Mouse (Mus musculus): ENCODE results near the gene Gm6525. TPM values are rescaled to one million over a fixed set of nuclear protein-coding genes. Genes with fewer than 3 reads are reported as not detected.

The Gm6525 gene
- polyA plus RNA-seq, 1 experiment from 2014 or later, result 0.50 TPM

- peaks cover 11% of the 10 kb centered on the region for H3K4me1 ChIP-seq (ENCODE audit: control insufficient read depth, insufficient read depth, low read length)
- H3K4me2 ChIP-seq (ENCODE audit: low read depth, low read length), result no peak overlapping the region
- no peaks in the 10 kb centered on the region for H3K9me3 ChIP-seq (ENCODE audit: control insufficient read depth, low read length)
- H3K4me3 ChIP-seq (ENCODE audit: low read depth, low read length), result no peak overlapping the region
- peaks cover 6% of the 10 kb centered on the region; the same call in 1 of the 2 replicates for H3K36me3 ChIP-seq (ENCODE audit: control insufficient read depth, insufficient read depth, low read length)
- no peak overlapping the region for H3K9ac ChIP-seq (ENCODE audit: low read depth, low read length)
- H3K27ac ChIP-seq (replicated peaks; ENCODE audit: low read depth, low read length), result no peak overlapping the region
- H3K27me3 ChIP-seq (replicated peaks; ENCODE audit: control insufficient read depth, insufficient read depth, low read length), result no peaks in the 10 kb centered on the region
- WGBS, result 84% methylated on average over 7 of the region's 7 CpGs
- no peak for ATAC-seq (ENCODE audit: low read depth)
- no peak for DNase-seq (ENCODE audit: low spot score)
Measured at GRCm38 (mm10) chr3:84211340-84211875, 37.5 kb downstream of the Gm6525 start.

DNA sequence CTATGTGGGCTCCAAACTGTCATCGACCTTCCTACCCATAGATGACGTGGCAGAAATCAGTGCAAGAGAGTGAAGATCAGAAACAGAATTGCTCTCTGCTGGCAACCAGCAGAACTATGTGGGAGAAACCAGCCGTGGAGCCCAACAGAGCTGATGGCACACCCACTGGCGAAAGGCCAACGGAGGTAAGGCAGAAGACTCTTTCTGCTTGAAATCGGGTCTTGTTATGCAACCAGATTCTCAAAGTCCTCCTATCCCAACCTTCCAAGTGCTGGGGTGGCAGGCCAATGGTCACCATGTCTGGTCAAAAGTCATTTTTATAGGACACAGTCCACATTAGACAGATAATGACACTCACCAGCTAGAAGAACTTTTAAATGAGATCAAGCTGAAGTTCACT, 40.6 kb downstream of the Gm6525 start:
- no peak for ATAC-seq (ENCODE audit: low read depth)
- Histone ChIP-seq H3K4me1 (ENCODE audit: control insufficient read depth, insufficient read depth, low read length) (peaks cover 36% of the 10 kb centered on the region), H3K9me3 (ENCODE audit: control insufficient read depth, low read length) (no peaks in the 10 kb centered on the region), H3K4me3 (ENCODE audit: low read depth, low read length) (no peak overlapping the region), H3K4me2 (ENCODE audit: low read depth, low read length) (no peak overlapping the region), H3K36me3 (ENCODE audit: control insufficient read depth, insufficient read depth, low read length) (no peaks in the 10 kb centered on the region), H3K27ac (replicated peaks; ENCODE audit: low read depth, low read length) (no peak overlapping the region), H3K27me3 (replicated peaks; ENCODE audit: control insufficient read depth, insufficient read depth, low read length) (no peaks in the 10 kb centered on the region), H3K9ac (ENCODE audit: low read depth, low read length) (no peak overlapping the region)
- no peak for DNase-seq (ENCODE audit: low spot score)
- 72% methylated on average over 6 of the region's 6 CpGs for WGBS

DNA sequence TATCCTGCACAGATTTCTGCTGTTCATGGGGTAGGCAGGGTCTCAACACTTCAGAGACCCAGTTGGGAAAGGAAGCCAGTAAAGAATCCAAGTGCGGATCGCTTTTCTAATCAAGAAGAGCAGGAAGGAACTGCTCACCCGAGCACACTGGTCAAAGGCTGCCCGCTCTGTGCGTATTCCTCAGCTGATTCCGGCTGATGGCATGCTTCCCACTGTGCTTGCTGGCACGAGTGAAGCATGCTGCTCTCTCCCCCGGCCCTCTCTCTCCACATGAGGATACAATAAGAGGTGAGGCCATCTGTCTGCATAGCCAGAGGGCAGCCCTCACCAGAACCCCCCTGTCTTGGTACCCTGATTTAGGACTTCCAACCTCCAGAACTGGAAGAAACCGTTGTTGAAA, 41.3 kb downstream of the Gm6525 start:
- H3K9ac ChIP-seq (ENCODE audit: low read depth, low read length), result no peak overlapping the region
- no peaks in the 10 kb centered on the region for H3K36me3 ChIP-seq (ENCODE audit: control insufficient read depth, insufficient read depth, low read length)
- peaks cover 43% of the 10 kb centered on the region for H3K4me1 ChIP-seq (ENCODE audit: control insufficient read depth, insufficient read depth, low read length)
- no peak overlapping the region for H3K4me3 ChIP-seq (ENCODE audit: low read depth, low read length)
- no peaks in the 10 kb centered on the region for H3K9me3 ChIP-seq (ENCODE audit: control insufficient read depth, low read length)
- ATAC-seq (ENCODE audit: low read depth) (no peak), DNase-seq (ENCODE audit: low spot score) (no peak)
- H3K4me2 ChIP-seq (ENCODE audit: low read depth, low read length), result no peak overlapping the region
- no peak overlapping the region for H3K27ac ChIP-seq (replicated peaks; ENCODE audit: low read depth, low read length)
- H3K27me3 ChIP-seq (replicated peaks; ENCODE audit: control insufficient read depth, insufficient read depth, low read length), result no peaks in the 10 kb centered on the region
- 55% methylated on average over 9 of the region's 9 CpGs for WGBS

DNA sequence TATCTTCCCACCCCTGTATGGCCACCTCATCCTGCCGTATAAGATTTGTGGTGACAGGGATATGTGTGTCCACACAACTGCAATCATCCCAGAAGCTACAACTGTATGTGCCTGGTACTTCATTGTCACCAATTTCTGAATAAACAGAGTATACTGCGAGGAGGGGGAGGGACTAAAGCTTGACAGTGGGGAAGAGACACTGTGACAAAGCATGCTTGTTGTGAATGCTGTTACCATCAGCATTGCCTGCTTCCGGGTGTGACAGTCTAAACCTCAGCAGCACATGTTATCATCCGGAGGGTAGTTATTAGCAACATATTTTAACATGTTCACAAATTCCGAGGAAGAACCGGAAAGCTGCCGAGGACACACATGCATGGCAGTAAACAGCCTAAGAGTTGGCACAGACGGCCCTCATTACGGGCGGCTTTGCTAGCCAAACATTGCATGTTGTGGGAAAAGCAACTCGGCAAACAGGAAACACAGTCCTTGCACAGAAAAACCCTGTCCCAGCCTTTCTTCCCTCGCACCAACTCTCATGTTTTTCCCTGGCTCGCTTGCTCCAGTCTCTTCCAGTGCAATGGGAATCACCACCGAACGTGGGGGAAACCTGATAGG, 41.9 kb downstream of the Gm6525 start:
- H3K9ac ChIP-seq (ENCODE audit: low read depth, low read length), result no peak overlapping the region
- no peaks in the 10 kb centered on the region for H3K36me3 ChIP-seq (ENCODE audit: control insufficient read depth, insufficient read depth, low read length)
- ATAC-seq (ENCODE audit: low read depth), result 0 out of 2 replicates have a peak, but pooled peaks have one; percentile 16
- no peaks in the 10 kb centered on the region for H3K27me3 ChIP-seq (replicated peaks; ENCODE audit: control insufficient read depth, insufficient read depth, low read length)
- H3K27ac ChIP-seq (replicated peaks; ENCODE audit: low read depth, low read length), result peak overlapping the region; percentile 42; the same call in 1 of the 2 replicates
- peak; percentile 52 for DNase-seq (ENCODE audit: low spot score)
- no peak overlapping the region for H3K4me3 ChIP-seq (ENCODE audit: low read depth, low read length)
- 47% methylated on average over 15 of the region's 15 CpGs for WGBS
- H3K4me1 ChIP-seq (ENCODE audit: control insufficient read depth, insufficient read depth, low read length), result peaks cover 46% of the 10 kb centered on the region
- no peaks in the 10 kb centered on the region for H3K9me3 ChIP-seq (ENCODE audit: control insufficient read depth, low read length)
- peak overlapping the region; percentile 16; the same call in 1 of the 2 replicates for H3K4me2 ChIP-seq (ENCODE audit: low read depth, low read length)

- DNase-seq (ENCODE audit: low spot score) (no peak), ATAC-seq (ENCODE audit: low read depth) (no peak)
- 0 out of 2 replicates have a peak overlapping the region, but pooled peaks have one; percentile 4 for H3K27ac ChIP-seq (replicated peaks; ENCODE audit: low read depth, low read length)
- H3K9me3 ChIP-seq (ENCODE audit: control insufficient read depth, low read length), result no peaks in the 10 kb centered on the region
- H3K27me3 ChIP-seq (replicated peaks; ENCODE audit: control insufficient read depth, insufficient read depth, low read length), result no peaks in the 10 kb centered on the region
- peaks cover 46% of the 10 kb centered on the region for H3K4me1 ChIP-seq (ENCODE audit: control insufficient read depth, insufficient read depth, low read length)
- peak overlapping the region; percentile 66; the same call in 1 of the 2 replicates for H3K4me2 ChIP-seq (ENCODE audit: low read depth, low read length)
- H3K9ac ChIP-seq (ENCODE audit: low read depth, low read length), result 0 out of 2 replicates have a peak overlapping the region, but pooled peaks have one; percentile 20
- WGBS, result 63% methylated on average over 12 of the region's 12 CpGs
- H3K4me3 ChIP-seq (ENCODE audit: low read depth, low read length), result no peak overlapping the region
- no peaks in the 10 kb centered on the region for H3K36me3 ChIP-seq (ENCODE audit: control insufficient read depth, insufficient read depth, low read length)
Measured at GRCm38 (mm10) chr3:84217118-84217960, 43.4 kb downstream of the Gm6525 start.

DNA sequence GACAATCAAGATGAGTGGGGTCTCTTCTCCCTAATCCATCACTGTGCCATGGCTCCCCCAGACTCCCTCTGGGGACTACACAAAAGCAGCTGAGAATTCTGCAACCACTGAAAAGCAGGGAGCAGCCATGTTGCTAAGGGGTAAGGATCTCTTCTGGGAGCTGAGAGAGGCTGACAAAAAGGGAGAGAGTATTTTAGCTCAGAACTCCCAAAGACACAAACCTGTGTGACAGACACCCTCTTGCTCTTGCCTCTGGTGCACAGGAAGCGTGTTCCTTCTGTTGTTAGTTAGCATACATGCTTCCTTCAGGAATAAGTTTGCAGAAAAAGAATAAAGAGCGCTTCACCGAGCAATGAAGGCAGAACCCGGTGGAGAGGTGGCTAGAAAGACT, 44.1 kb downstream of the Gm6525 start:
- peak overlapping the region; percentile 20; the same call in 1 of the 2 replicates for H3K9ac ChIP-seq (ENCODE audit: low read depth, low read length)
- H3K4me3 ChIP-seq (ENCODE audit: low read depth, low read length), result no peak overlapping the region
- DNase-seq (ENCODE audit: low spot score) (no peak), ATAC-seq (ENCODE audit: low read depth) (no peak)
- H3K4me2 ChIP-seq (ENCODE audit: low read depth, low read length), result peak overlapping the region; percentile 66
- no peaks in the 10 kb centered on the region for H3K27me3 ChIP-seq (replicated peaks; ENCODE audit: control insufficient read depth, insufficient read depth, low read length)
- no peaks in the 10 kb centered on the region for H3K36me3 ChIP-seq (ENCODE audit: control insufficient read depth, insufficient read depth, low read length)
- WGBS, result 31% methylated on average over 4 of the region's 4 CpGs
- H3K4me1 ChIP-seq (ENCODE audit: control insufficient read depth, insufficient read depth, low read length), result peaks cover 46% of the 10 kb centered on the region
- H3K27ac ChIP-seq (replicated peaks; ENCODE audit: low read depth, low read length), result peak overlapping the region; percentile 4; the same call in 1 of the 2 replicates
- H3K9me3 ChIP-seq (ENCODE audit: control insufficient read depth, low read length), result no peaks in the 10 kb centered on the region

- Histone ChIP-seq H3K4me3 (ENCODE audit: low read depth, low read length) (no peak overlapping the region; the same call in 1 of the 2 replicates), H3K4me2 (ENCODE audit: low read depth, low read length) (peak overlapping the region; percentile 66), H3K9ac (ENCODE audit: low read depth, low read length) (peak overlapping the region; percentile 20; the same call in 1 of the 2 replicates), H3K4me1 (ENCODE audit: control insufficient read depth, insufficient read depth, low read length) (peaks cover 46% of the 10 kb centered on the region), H3K27me3 (replicated peaks; ENCODE audit: control insufficient read depth, insufficient read depth, low read length) (no peaks in the 10 kb centered on the region), H3K36me3 (ENCODE audit: control insufficient read depth, insufficient read depth, low read length) (no peaks in the 10 kb centered on the region), H3K27ac (replicated peaks; ENCODE audit: low read depth, low read length) (peak overlapping the region; percentile 4; the same call in 1 of the 2 replicates), H3K9me3 (ENCODE audit: control insufficient read depth, low read length) (no peaks in the 10 kb centered on the region)
- 27% methylated on average over 2 of the region's 2 CpGs for WGBS
- ATAC-seq (ENCODE audit: low read depth) (no peak), DNase-seq (ENCODE audit: low spot score) (peak; percentile 46)
Measured at GRCm38 (mm10) chr3:84218498-84218897, 44.6 kb downstream of the Gm6525 start.

DNA sequence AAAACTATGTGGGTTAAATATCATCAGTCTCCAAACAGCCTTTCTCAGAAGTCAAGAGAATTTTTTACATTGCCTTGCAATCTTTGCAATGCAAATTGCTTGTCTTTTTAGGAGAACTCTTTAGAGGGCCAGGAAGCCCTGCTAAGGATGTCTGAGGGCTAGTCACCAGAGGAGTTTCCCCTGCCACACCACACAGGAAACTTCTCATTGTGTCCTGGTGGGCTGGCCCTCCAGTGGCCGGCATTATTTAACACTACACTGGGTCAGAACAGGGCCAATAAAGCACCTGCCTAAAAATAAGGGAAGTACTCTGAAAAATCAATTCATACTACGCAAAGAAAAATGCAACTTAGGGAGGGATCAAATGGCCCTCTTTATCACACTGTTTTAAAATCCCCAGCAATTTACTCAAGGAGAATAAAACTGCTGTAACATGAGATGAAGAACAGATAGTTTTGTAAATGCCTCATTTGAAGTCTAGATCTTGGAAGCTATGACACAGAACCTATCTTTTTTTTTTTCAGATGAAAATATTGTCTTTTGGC, 45.3 kb downstream of the Gm6525 start:
- peaks cover 46% of the 10 kb centered on the region for H3K4me1 ChIP-seq (ENCODE audit: control insufficient read depth, insufficient read depth, low read length)

More for the DNA sequence above, 45.3 kb downstream of the Gm6525 start:
- no peaks in the 10 kb centered on the region for H3K36me3 ChIP-seq (ENCODE audit: control insufficient read depth, insufficient read depth, low read length)
- H3K4me2 ChIP-seq (ENCODE audit: low read depth, low read length), result peak overlapping the region; percentile 66
- DNase-seq (ENCODE audit: low spot score) (no peak), ATAC-seq (ENCODE audit: low read depth) (no peak)
- H3K27me3 ChIP-seq (replicated peaks; ENCODE audit: control insufficient read depth, insufficient read depth, low read length), result no peaks in the 10 kb centered on the region
- WGBS, result 17% methylated on average over 2 of the region's 2 CpGs
- peak overlapping the region; percentile 50; the same call in 1 of the 2 replicates for H3K27ac ChIP-seq (replicated peaks; ENCODE audit: low read depth, low read length)
- peak overlapping the region; percentile 43 for H3K4me3 ChIP-seq (ENCODE audit: low read depth, low read length)
- no peaks in the 10 kb centered on the region for H3K9me3 ChIP-seq (ENCODE audit: control insufficient read depth, low read length)
- no peak overlapping the region for H3K9ac ChIP-seq (ENCODE audit: low read depth, low read length)

All from embryonic facial prominence, embryonic 14.5 days (tissue).